Mouse (Mus musculus) kidney, embryonic 16.5 days (tissue): ENCODE results near the gene Lgals7. TPM values are rescaled to one million over a fixed set of nuclear protein-coding genes. Genes with fewer than 3 reads are reported as not detected.

Experiments
- ATAC-seq: fragments of 200-750 bp; cut with Nextera tagmentation; 2 replicates; pipeline ENCODE4 v1.8.0; 2017; ENCODE audit warnings: moderate TSS enrichment; ENCODE audit not compliant: low FRiP score, low TSS enrichment
- H3K27ac ChIP-seq: fragments of 300-500 bp; sonication (generic); 2 replicates; pipeline ENCODE4 v1.5.1; 2014; ENCODE audit warnings: low read length
- H3K27me3 ChIP-seq: fragments of 300-500 bp; sonication (generic); 2 replicates; pipeline ENCODE4 v1.6.1; 2014; ENCODE audit warnings: low read length, control low read depth, mixed read lengths; ENCODE audit not compliant: insufficient read depth
- H3K36me3 ChIP-seq: fragments of 300-500 bp; sonication (generic); 2 replicates; pipeline ENCODE4 v1.6.1; 2014; ENCODE audit warnings: low read length, control low read depth, mixed read lengths; ENCODE audit not compliant: insufficient read depth
- H3K4me1 ChIP-seq: fragments of 300-500 bp; sonication (generic); 2 replicates; pipeline ENCODE4 v1.6.1; 2014; ENCODE audit warnings: low read length, control low read depth, mixed read lengths; ENCODE audit not compliant: insufficient read depth
- H3K4me2 ChIP-seq: fragments of 300-500 bp; sonication (generic); replicated peaks from 2 replicates; pipeline ENCODE4 v1.6.1; 2014; ENCODE audit warnings: low read depth, low read length
- H3K4me3 ChIP-seq: fragments of 300-500 bp; sonication (generic); 2 replicates; pipeline ENCODE4 v1.5.1; 2014; ENCODE audit warnings: mild to moderate bottlenecking, low read length
- H3K9ac ChIP-seq: fragments of 300-500 bp; sonication (generic); replicated peaks from 2 replicates; pipeline ENCODE4 v1.6.1; 2014; ENCODE audit warnings: low read length
- H3K9me3 ChIP-seq: fragments of 300-500 bp; sonication (generic); 2 replicates; pipeline ENCODE4 v1.6.1; 2016; ENCODE audit warnings: low read length, control low read depth
- WGBS: fragments of 180-500 bp; shearing (Covaris S2); extraction: QIAGEN DNeasy Blood & Tissue Kit; methylation state at CpG from one replicate; pipeline ENCODE4 v1.1.7; 2014; 5-methylcytosine and 5-hydroxymethylcytosine counted together
- polyA plus RNA-seq: library from polyadenylated mRNA; unstranded; fragments of >200 nt; fragmentation: Nextera tagmentation; extraction: Ambion mirVana; gene quantifications from 2 replicates; pipeline ENCODE4 v1.2.1, GENCODE M21; 2015

Gene Lgals7
- polyA plus RNA-seq, 1 experiment from 2014 or later, result 1.3 TPM

- H3K4me2 ChIP-seq, result no peak overlapping the region
- 25% methylated on average over 14 of the region's 14 CpGs for WGBS
- H3K9me3 ChIP-seq, result no peaks in the 10 kb centered on the region
- peak; percentile 13; the same call in 1 of the 2 replicates for ATAC-seq
- H3K36me3 ChIP-seq, result peaks cover 6% of the 10 kb centered on the region; the same call in 1 of the 2 replicates
- no peak overlapping the region for H3K4me3 ChIP-seq
- H3K27ac ChIP-seq, result no peak overlapping the region
- H3K4me1 ChIP-seq, result peaks cover 11% of the 10 kb centered on the region
- H3K27me3 ChIP-seq, result peaks cover 29% of the 10 kb centered on the region
- H3K9ac ChIP-seq, result no peak overlapping the region
Observed at GRCm38 (mm10) chr7:28886486-28886885, 22.8 kb downstream of the Lgals7 start.

DNA sequence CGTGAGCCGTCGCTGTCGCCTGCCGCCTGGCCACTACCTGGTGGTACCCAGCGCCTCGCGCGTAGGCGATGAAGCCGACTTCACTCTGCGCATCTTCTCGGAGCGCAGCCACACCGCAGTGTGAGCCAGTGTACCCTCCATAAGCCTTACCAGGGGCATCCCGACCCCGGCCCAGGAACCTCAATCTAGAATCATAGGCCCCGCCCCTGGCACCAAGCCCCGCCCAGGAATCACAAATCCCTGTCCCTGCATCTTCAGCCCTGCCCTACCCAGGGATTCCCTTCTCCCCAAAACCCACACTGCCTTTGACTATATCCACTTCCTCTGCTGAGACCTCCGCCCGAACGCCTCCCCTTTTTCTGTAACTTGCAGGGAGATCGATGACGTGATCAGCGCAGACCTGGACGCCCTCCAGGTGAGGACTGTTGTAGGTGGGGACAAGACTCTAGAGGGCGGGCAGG lies 25.1 kb downstream of the Lgals7 start:
- peaks cover 10% of the 10 kb centered on the region for H3K4me1 ChIP-seq
- no peak for ATAC-seq
- no peak overlapping the region for H3K27ac ChIP-seq
- peaks cover 25% of the 10 kb centered on the region for H3K36me3 ChIP-seq
- H3K4me3 ChIP-seq, result peak overlapping the region; percentile 44
- peak overlapping the region; percentile 65 for H3K4me2 ChIP-seq
- WGBS, result 1% methylated on average over 27 of the region's 27 CpGs
- peaks cover 29% of the 10 kb centered on the region for H3K27me3 ChIP-seq
- no peaks in the 10 kb centered on the region for H3K9me3 ChIP-seq
- H3K9ac ChIP-seq, result peak overlapping the region; percentile 38

GRCm38 (mm10) chr7:28892601-28893000 lies 28.9 kb downstream of the Lgals7 start:
- no peak overlapping the region for H3K4me2 ChIP-seq
- H3K4me3 ChIP-seq, result no peak overlapping the region
- H3K27me3 ChIP-seq, result peaks cover 23% of the 10 kb centered on the region
- peaks cover 10% of the 10 kb centered on the region for H3K4me1 ChIP-seq
- H3K27ac ChIP-seq, result no peak overlapping the region
- no peak overlapping the region for H3K9ac ChIP-seq
- no peak for ATAC-seq
- no peaks in the 10 kb centered on the region for H3K9me3 ChIP-seq
- WGBS, result 94% methylated on average over 17 of the region's 17 CpGs
- H3K36me3 ChIP-seq, result peaks cover 63% of the 10 kb centered on the region

- 59% methylated on average over 7 of the region's 7 CpGs for WGBS
- ATAC-seq, result peak; percentile 63; the same call in 1 of the 2 replicates
- H3K4me2 ChIP-seq, result no peak overlapping the region
- no peak overlapping the region for H3K27ac ChIP-seq
- peaks cover 13% of the 10 kb centered on the region for H3K27me3 ChIP-seq
- no peaks in the 10 kb centered on the region for H3K9me3 ChIP-seq
- H3K9ac ChIP-seq, result no peak overlapping the region
- H3K36me3 ChIP-seq, result peaks cover 75% of the 10 kb centered on the region
- peaks cover 4% of the 10 kb centered on the region for H3K4me1 ChIP-seq
- H3K4me3 ChIP-seq, result no peak overlapping the region
Observed at GRCm38 (mm10) chr7:28893643-28894265, 30.1 kb downstream of the Lgals7 start.

DNA sequence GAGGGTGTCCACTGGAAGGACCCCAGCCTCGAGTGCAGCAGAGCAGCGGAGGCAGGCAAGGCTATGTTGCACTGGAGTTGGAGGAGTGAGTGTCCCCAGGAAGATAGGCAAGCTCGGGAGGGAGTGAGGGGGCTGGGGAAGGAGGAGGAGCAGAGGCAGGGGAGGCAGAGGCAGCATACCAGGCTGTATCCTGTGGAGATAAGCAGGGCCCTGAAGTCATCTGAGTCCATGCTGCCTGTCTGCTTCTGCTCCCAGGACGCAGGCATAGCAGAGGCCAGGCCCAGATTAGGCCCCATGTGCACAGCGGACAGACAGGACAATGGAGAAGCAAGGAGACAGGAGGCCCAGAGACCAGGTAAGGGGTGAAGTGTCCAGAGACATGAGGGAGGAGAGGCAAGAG lies 31.3 kb downstream of the Lgals7 start:
- no peak overlapping the region for H3K27ac ChIP-seq
- H3K36me3 ChIP-seq, result peaks cover 87% of the 10 kb centered on the region
- ATAC-seq, result no peak
- no peak overlapping the region for H3K4me3 ChIP-seq
- peaks cover 2% of the 10 kb centered on the region for H3K27me3 ChIP-seq
- WGBS, result 67% methylated on average over 5 of the region's 5 CpGs
- H3K4me1 ChIP-seq, result no peaks in the 10 kb centered on the region
- no peak overlapping the region for H3K9ac ChIP-seq
- H3K4me2 ChIP-seq, result no peak overlapping the region
- no peaks in the 10 kb centered on the region for H3K9me3 ChIP-seq

GRCm38 (mm10) chr7:28897661-28898060 lies 34.0 kb downstream of the Lgals7 start:
- H3K4me1 ChIP-seq, result no peaks in the 10 kb centered on the region
- no peak for ATAC-seq
- WGBS, result 92% methylated on average over 6 of the region's 6 CpGs
- H3K36me3 ChIP-seq, result peaks cover 94% of the 10 kb centered on the region
- H3K27ac ChIP-seq, result no peak overlapping the region
- H3K27me3 ChIP-seq, result no peaks in the 10 kb centered on the region
- H3K4me2 ChIP-seq, result no peak overlapping the region
- H3K9ac ChIP-seq, result no peak overlapping the region
- H3K4me3 ChIP-seq, result no peak overlapping the region
- no peaks in the 10 kb centered on the region for H3K9me3 ChIP-seq

- no peak overlapping the region for H3K27ac ChIP-seq
- H3K4me1 ChIP-seq, result no peaks in the 10 kb centered on the region
- H3K9ac ChIP-seq, result no peak overlapping the region
- no peak overlapping the region for H3K4me2 ChIP-seq
- ATAC-seq, result no peak
- H3K4me3 ChIP-seq, result no peak overlapping the region
- peaks cover 95% of the 10 kb centered on the region for H3K36me3 ChIP-seq
- WGBS, result 84% methylated on average over 4 of the region's 4 CpGs
- H3K9me3 ChIP-seq, result no peaks in the 10 kb centered on the region
- no peaks in the 10 kb centered on the region for H3K27me3 ChIP-seq
Observed at GRCm38 (mm10) chr7:28899972-28900371, 36.3 kb downstream of the Lgals7 start.

DNA sequence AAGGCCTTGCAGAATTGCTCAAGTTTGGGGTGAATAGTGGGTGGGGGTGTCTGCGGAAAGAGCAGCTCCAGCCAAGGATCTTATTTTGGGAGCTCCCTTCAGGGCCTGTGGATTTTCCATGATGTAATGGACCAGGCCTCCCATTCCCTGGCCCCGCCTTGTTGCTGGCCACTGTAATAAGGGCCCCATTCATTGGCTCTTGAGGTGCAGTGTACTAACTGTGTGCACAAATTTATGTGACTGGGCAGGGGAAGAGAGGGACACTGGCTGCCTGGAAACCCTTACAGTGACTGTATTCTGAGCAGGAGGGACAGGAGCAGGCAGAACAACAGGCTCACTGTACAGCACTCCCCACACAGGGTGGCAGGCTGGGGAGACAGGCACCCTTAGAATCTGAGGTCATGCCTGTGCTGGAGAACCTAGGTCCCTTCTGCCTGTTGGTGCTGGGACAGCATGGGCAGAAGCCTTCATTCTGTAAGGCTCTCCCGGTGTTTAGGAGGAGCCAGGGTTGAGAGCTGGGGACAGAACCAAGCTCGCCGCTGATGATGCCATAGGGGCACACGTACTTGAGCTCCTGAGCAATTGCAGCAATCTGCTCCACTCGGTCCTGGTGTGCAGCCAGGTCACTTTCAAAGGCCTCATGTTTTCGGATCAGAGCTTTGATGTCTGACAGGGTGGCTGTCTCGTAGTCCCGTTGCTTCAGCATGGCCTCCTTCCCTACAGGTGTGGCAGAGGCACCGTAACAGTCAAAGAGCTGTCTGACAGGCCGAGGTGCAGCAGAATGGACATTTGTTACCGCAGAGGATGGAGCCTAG lies 37.9 kb downstream of the Lgals7 start:
- ATAC-seq, result no peak
- Histone ChIP-seq H3K4me2 (no peak overlapping the region), H3K27ac (no peak overlapping the region)

GRCm38 (mm10) chr7:28902180-28902579 lies 38.5 kb downstream of the Lgals7 start:
- WGBS, result 86% methylated on average over 6 of the region's 6 CpGs
- Histone ChIP-seq H3K27ac (no peak overlapping the region), H3K9ac (no peak overlapping the region), H3K9me3 (no peaks in the 10 kb centered on the region), H3K4me1 (no peaks in the 10 kb centered on the region), H3K27me3 (no peaks in the 10 kb centered on the region), H3K4me3 (no peak overlapping the region), H3K36me3 (peaks cover 95% of the 10 kb centered on the region), H3K4me2 (no peak overlapping the region)
- ATAC-seq, result no peak

More for the DNA sequence above, 37.9 kb downstream of the Lgals7 start:
- H3K9ac ChIP-seq, result no peak overlapping the region
- no peaks in the 10 kb centered on the region for H3K9me3 ChIP-seq
- no peaks in the 10 kb centered on the region for H3K4me1 ChIP-seq
- no peak overlapping the region for H3K4me3 ChIP-seq
- H3K27me3 ChIP-seq, result no peaks in the 10 kb centered on the region
- 92% methylated on average over 13 of the region's 13 CpGs for whole genome bisulfite sequencing
- H3K36me3 ChIP-seq, result peaks cover 95% of the 10 kb centered on the region

DNA sequence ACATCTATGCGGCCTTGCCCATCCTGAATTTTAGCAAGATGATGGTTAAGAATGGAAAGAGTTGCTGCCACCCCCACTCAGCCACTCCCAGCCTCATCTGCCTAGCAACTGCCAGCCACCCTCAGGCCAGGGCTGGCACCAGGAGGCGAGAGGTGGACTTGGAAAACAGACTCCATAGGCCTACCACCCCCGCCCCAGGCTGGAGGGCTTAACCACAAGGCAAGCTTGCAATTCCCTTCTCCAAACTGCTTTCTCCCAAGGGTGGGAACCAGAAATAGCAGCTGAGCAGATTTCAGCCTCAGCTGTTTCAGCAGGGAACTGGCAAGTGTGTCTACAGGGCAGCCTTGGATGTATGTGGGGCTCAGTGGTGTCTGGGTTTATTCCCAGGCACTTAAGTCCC lies 39.2 kb downstream of the Lgals7 start:
- Histone ChIP-seq H3K4me3 (no peak overlapping the region), H3K4me1 (no peaks in the 10 kb centered on the region), H3K36me3 (peaks cover 95% of the 10 kb centered on the region), H3K9ac (no peak overlapping the region), H3K9me3 (no peaks in the 10 kb centered on the region), H3K4me2 (no peak overlapping the region), H3K27ac (no peak overlapping the region), H3K27me3 (no peaks in the 10 kb centered on the region)
- ATAC-seq, result no peak
- WGBS, result 94% methylated on average over 3 of the region's 3 CpGs
